In genomic region chr16:21833469-21833868, GRCm38 (mm10) we compare ENCODE assay signal across 33 mouse cellular contexts. TPM values are rescaled to one million over a fixed set of nuclear protein-coding genes. Genes with fewer than 3 reads are reported as not detected.
DNase-seq lines count a peak whose midpoint lies in the region; ATAC-seq and TF ChIP-seq lines count a peak whose summit lies in the region.
"Had no signal": no experiment of that assay in that cellular context is flagged by ENCODE, and none has a peak within 500 bp of the region (broad histone marks: within the 10 kb centered on the region; RNA-seq: fewer than 3 reads in every experiment).

No protein-coding gene starts in this region.

- CTCF ChIA-PET in Patski (lab: Charles Lee): no interaction called here

- DNase-seq in lung, embryonic 14.5 days: no peak
- no peak for DNase-seq in lung, postnatal 25 days (ENCODE audit: low spot score)
- DNase-seq in thymus, postnatal 14 days: peak; percentile 50
- DNase-seq in thymus, postnatal 0 days (ENCODE audit: low spot score): no peak
- no peak for DNase-seq in Patski (ENCODE audit: low read depth, low spot score)
- no peak for DNase-seq in right cerebral cortex, postnatal 14 days
- DNase-seq: adrenal gland, postnatal 10 days; cerebellum, adult 11 months; cerebellum, adult 9-10 months; embryo, embryonic 11 days; gastrocnemius, postnatal 10 days; heart, postnatal 36 days; kidney, postnatal 4 days; layer of hippocampus, adult 9-11 months; thymus, postnatal 36 days had no signal

- H3K4me2 ChIP-seq in intestine, postnatal 0 days (replicated peaks; ENCODE audit: low read depth): no peak overlapping the region
- H3K4me2 ChIP-seq in intestine, embryonic 15.5 days (replicated peaks): no peak overlapping the region
- H3K4me2 ChIP-seq in lung, embryonic 14.5 days: no peak overlapping the region
- H3K4me2 ChIP-seq: embryonic facial prominence, embryonic 12.5 days; heart, embryonic 11.5 days; hindbrain, embryonic 12.5 days; kidney, embryonic 15.5 days; limb, embryonic 15.5 days; lung, embryonic 15.5 days; neural tube, embryonic 12.5 days had no signal

- ATAC-seq in intestine, postnatal 0 days: no peak
- ATAC-seq in intestine, embryonic 15.5 days: no peak
- ATAC-seq in lung, embryonic 14.5 days (ENCODE audit: insufficient read depth): no peak
- ATAC-seq in Patski: no peak
- ATAC-seq: CD4-positive, CD25-positive, alpha-beta regulatory T cell, adult 4 months; forebrain, embryonic 14.5 days; hindbrain, postnatal 0 days; intestine, embryonic 16.5 days; midbrain, embryonic 16.5 days had no signal

- POLR2A ChIA-PET in Patski (lab: Charles Lee): no interaction called here

- in situ Hi-C loops in Patski (cut with MboI; ENCODE audit: low pct_unique_long_range_greater_than_20kb): loop anchor here (10.0 kb wide), 1 partner anchor 461 kb away; no protein-coding TSS in a partner anchor

- no peak overlapping the region for H3K4me3 ChIP-seq in intestine, postnatal 0 days (ENCODE audit: low read depth, low read length)
- H3K4me3 ChIP-seq in intestine, embryonic 15.5 days (replicated peaks): no peak overlapping the region
- no peak overlapping the region for H3K4me3 ChIP-seq in lung, embryonic 14.5 days (ENCODE audit: low read depth, low read length)
- H3K4me3 ChIP-seq: embryonic facial prominence, embryonic 12.5 days; hindbrain, embryonic 12.5 days; kidney, embryonic 15.5 days; limb, embryonic 10.5 days; limb, embryonic 15.5 days; lung, embryonic 15.5 days; myocyte; neural tube, embryonic 12.5 days had no signal

- H3K27ac ChIP-seq in intestine, postnatal 0 days (ENCODE audit: low read depth, low read length): no peak overlapping the region
- no peak overlapping the region for H3K27ac ChIP-seq in intestine, embryonic 15.5 days
- no peak overlapping the region for H3K27ac ChIP-seq in lung, embryonic 14.5 days (ENCODE audit: low read depth)
- H3K27ac ChIP-seq: embryonic facial prominence, embryonic 12.5 days; hindbrain, embryonic 12.5 days; hindbrain, postnatal 0 days; kidney, embryonic 15.5 days; limb, embryonic 10.5 days; limb, embryonic 15.5 days; liver, embryonic 14.5 days; lung, embryonic 15.5 days; macrophage; neural tube, embryonic 12.5 days had no signal

- no peaks in the 10 kb centered on the region for H3K36me3 ChIP-seq in intestine, postnatal 0 days (ENCODE audit: control insufficient read depth, insufficient read depth)
- no peaks in the 10 kb centered on the region for H3K36me3 ChIP-seq in intestine, embryonic 15.5 days
- no peaks in the 10 kb centered on the region for H3K36me3 ChIP-seq in lung, embryonic 14.5 days (ENCODE audit: insufficient read depth)
- H3K36me3 ChIP-seq: embryonic facial prominence, embryonic 12.5 days; hindbrain, embryonic 12.5 days; kidney, embryonic 15.5 days; limb, embryonic 10.5 days; limb, embryonic 15.5 days; lung, embryonic 15.5 days; neural tube, embryonic 12.5 days had no signal

- H3K9me3 ChIP-seq in intestine, postnatal 0 days (ENCODE audit: control insufficient read depth): no peaks in the 10 kb centered on the region
- no peaks in the 10 kb centered on the region for H3K9me3 ChIP-seq in intestine, embryonic 15.5 days
- no peaks in the 10 kb centered on the region for H3K9me3 ChIP-seq in lung, embryonic 14.5 days (ENCODE audit: low read depth, low read length)
- H3K9me3 ChIP-seq: embryonic facial prominence, embryonic 12.5 days; hindbrain, embryonic 12.5 days; kidney, embryonic 15.5 days; limb, embryonic 10.5 days; limb, embryonic 15.5 days; lung, embryonic 15.5 days; neural tube, embryonic 12.5 days had no signal

- no peaks in the 10 kb centered on the region; the same call in 1 of the 2 replicates for H3K4me1 ChIP-seq in intestine, postnatal 0 days (replicated peaks; ENCODE audit: control insufficient read depth, insufficient read depth, low read length)
- H3K4me1 ChIP-seq in intestine, embryonic 15.5 days (replicated peaks): 0 out of 2 replicates have a peak, but pooled peaks cover 2% of the 10 kb centered on the region
- H3K4me1 ChIP-seq in lung, embryonic 14.5 days (ENCODE audit: insufficient read depth): 0 out of 2 replicates have a peak, but pooled peaks cover 2% of the 10 kb centered on the region
- H3K4me1 ChIP-seq: hindbrain, embryonic 12.5 days; limb, embryonic 15.5 days; lung, embryonic 15.5 days; neural tube, embryonic 12.5 days had no signal

- peak; percentile 47 for TF ChIP-seq CTCF in intestine, postnatal 0 days (IDR thresholded peaks at IDR 0.05; ENCODE audit: low read depth)
- TF ChIP-seq CTCF in lung, embryonic 14.5 days (IDR thresholded peaks at IDR 0.05; ENCODE audit: low read depth): peak; percentile 11; the same call in 1 of the 2 replicates
- TF ChIP-seq CTCF in Patski (IDR thresholded peaks at IDR 0.05): peak; percentile 50

- 87% methylated on average over 1 of the region's 1 CpGs for WGBS in intestine, postnatal 0 days
- 82% methylated on average over 1 of the region's 1 CpGs for WGBS in intestine, embryonic 15.5 days
- 61% methylated on average over 1 of the region's 1 CpGs for WGBS in lung, embryonic 14.5 days

- no peaks in the 10 kb centered on the region for H3K27me3 ChIP-seq in intestine, postnatal 0 days (replicated peaks; ENCODE audit: control insufficient read depth, insufficient read depth, low read length)
- H3K27me3 ChIP-seq in intestine, embryonic 15.5 days (replicated peaks): no peaks in the 10 kb centered on the region
- no peaks in the 10 kb centered on the region for H3K27me3 ChIP-seq in lung, embryonic 14.5 days (ENCODE audit: insufficient read depth, low read length)
- H3K27me3 ChIP-seq in Patski: no peaks in the 10 kb centered on the region
- H3K27me3 ChIP-seq: embryonic facial prominence, embryonic 12.5 days; hindbrain, embryonic 12.5 days; kidney, embryonic 15.5 days; limb, embryonic 15.5 days; lung, embryonic 15.5 days; neural tube, embryonic 12.5 days had no signal

- no peak overlapping the region for H3K9ac ChIP-seq in intestine, postnatal 0 days (ENCODE audit: low read depth, low read length)
- H3K9ac ChIP-seq in intestine, embryonic 15.5 days: no peak overlapping the region
- H3K9ac ChIP-seq in lung, embryonic 14.5 days: no peak overlapping the region
- H3K9ac ChIP-seq: embryonic facial prominence, embryonic 12.5 days; hindbrain, embryonic 12.5 days; kidney, embryonic 15.5 days; limb, embryonic 15.5 days; liver, embryonic 14.5 days; lung, embryonic 15.5 days; neural tube, embryonic 12.5 days had no signal

RNA-seq across cellular contexts. Expression of gene Map3k13, which starts 39.3 kb away (rescaled TPM):
- polyA plus RNA-seq in intestine, postnatal 0 days (2015; fragmentation: Nextera tagmentation; extraction: Ambion mirVana): 4.7 and 5.6 TPM in 2 replicates
- 1.7 and 1.9 TPM in 2 replicates for polyA plus RNA-seq in intestine, embryonic 15.5 days (2015; fragmentation: Nextera tagmentation; extraction: Ambion mirVana)
- polyA plus RNA-seq in lung, embryonic 14.5 days (2014; fragmentation: Nextera tagmentation; extraction: Ambion mirVana): 0.65 and 0.95 TPM in 2 replicates
- polyA plus RNA-seq in thymus, postnatal 0 days (2015; fragmentation: Nextera tagmentation; extraction: Ambion mirVana): 0.59 and 0.66 TPM in 2 replicates
- 0.83 TPM for polyA plus RNA-seq in Patski (2021)

RNA-seq across cellular contexts. Expression of gene Ehhadh, which starts 45.9 kb away (rescaled TPM):
- 36.4 and 38.3 TPM in 2 replicates for polyA plus RNA-seq in intestine, postnatal 0 days (2015; fragmentation: Nextera tagmentation; extraction: Ambion mirVana)
- 9.7 and 11.4 TPM in 2 replicates for polyA plus RNA-seq in intestine, embryonic 15.5 days (2015; fragmentation: Nextera tagmentation; extraction: Ambion mirVana)
- 1.6 and 2.4 TPM in 2 replicates for polyA plus RNA-seq in lung, embryonic 14.5 days (2014; fragmentation: Nextera tagmentation; extraction: Ambion mirVana)
- 8.3 and 9.9 TPM in 2 replicates for polyA plus RNA-seq in thymus, postnatal 0 days (2015; fragmentation: Nextera tagmentation; extraction: Ambion mirVana)
- 0.08 TPM for polyA plus RNA-seq in Patski (2021)
